Mouse (Mus musculus) layer of hippocampus, adult 2 months (tissue): ENCODE results near the gene Adamts17. TPM values are rescaled to one million over a fixed set of nuclear protein-coding genes. Genes with fewer than 3 reads are reported as not detected.
A peak's percentile ranks its signal among the peaks of the same experiment; 100 is the strongest.

Experiments
- DNase-seq, 2 experiments: peaks; one replicate each; pipeline ENCODE4 v3.0.0; 2022; ENCODE audit warnings: low spot score in 2 of 2
- H3K27ac ChIP-seq: fragments of 200-600 bp; 2 replicates; pipeline ENCODE4 v1.8.1; 2022
- H3K4me3 ChIP-seq: fragments of 200-600 bp; 2 replicates; pipeline ENCODE4 v1.8.1; 2022; ENCODE audit warnings: mild to moderate bottlenecking
- CTCF ChIP-seq: fragments of 200-600 bp; conservative IDR thresholded peaks from 2 replicates; pipeline ENCODE4 v1.8.1; 2022; ENCODE audit warnings: antibody characterized with exemption, mild to moderate bottlenecking, moderate library complexity
- long read RNA-seq, 2 experiments: library from polyadenylated mRNA; stranded (forward); transcript quantifications; one replicate each; pipeline ENCODE4 v2.0.0; 2021; ENCODE audit warnings: borderline mapping rate in 2 of 2
- total RNA-seq, 2 experiments: library from RNA; stranded (reverse); gene quantifications; 2 replicates each; pipeline ENCODE4 v1.2.3; 2021

Adamts17 gene
- total RNA-seq: 10 to 100 TPM; 27.3 to 32.7 TPM
- long read RNA-seq, experiment 1, partial matches to known transcripts: 2 of 5 reads
- long read RNA-seq, experiment 1, other reads (novel, unspliced or antisense): 3 of 5 reads
- long read RNA-seq, experiment 2, full-length matches to known transcripts: 3 of 9 reads
- long read RNA-seq, experiment 2, partial matches to known transcripts: 2 of 9 reads
- long read RNA-seq, experiment 2, other reads (novel, unspliced or antisense): 4 of 9 reads

GRCm38 (mm10) chr7:66839463-66840007, at the start of gene Adamts17:
TSS of gene Adamts17 (plus strand) at chr7:66839735.
- TF ChIP-seq CTCF: peak; percentile 93
- peak; percentile 90 to 97 for DNase-seq
- H3K4me3 ChIP-seq: peak within 1 kb of the TSS; percentile 87
- H3K27ac ChIP-seq: peak within 1 kb of the TSS; percentile 93

GRCm38 (mm10) chr7:66789860-66790748, 49.4 kb upstream of the Adamts17 start:
- Histone ChIP-seq H3K27ac (no peak overlapping the region), H3K4me3 (no peak overlapping the region)
- no peak for DNase-seq
- no peak for TF ChIP-seq CTCF

DNA sequence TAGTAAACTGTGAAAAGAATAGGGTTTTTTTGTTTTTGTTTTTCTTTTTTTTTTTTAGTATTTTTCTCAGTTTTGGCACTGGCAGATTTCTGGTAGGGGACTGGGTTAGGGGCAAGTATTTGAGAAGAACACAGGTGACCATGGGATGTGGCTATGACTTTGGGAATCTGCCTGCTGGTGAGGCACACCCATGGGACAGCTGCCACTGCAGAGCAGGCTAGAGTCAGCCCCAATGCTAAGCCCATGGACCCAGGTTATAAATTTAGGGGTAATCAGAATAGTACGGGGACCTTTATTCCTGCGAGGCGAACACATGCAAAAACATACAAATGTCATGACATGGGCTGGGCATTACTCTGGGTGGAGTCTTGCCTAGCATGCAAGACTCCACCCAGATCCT, 48.5 kb upstream of the Adamts17 start:
- no peak overlapping the region for H3K4me3 ChIP-seq
- no peak overlapping the region for H3K27ac ChIP-seq
- no peak for TF ChIP-seq CTCF
- no peak for DNase-seq

GRCm38 (mm10) chr7:66796909-66797308, 42.6 kb upstream of the Adamts17 start:
- Histone ChIP-seq H3K4me3 (no peak overlapping the region), H3K27ac (no peak overlapping the region)
- DNase-seq: no peak
- no peak for TF ChIP-seq CTCF

DNA sequence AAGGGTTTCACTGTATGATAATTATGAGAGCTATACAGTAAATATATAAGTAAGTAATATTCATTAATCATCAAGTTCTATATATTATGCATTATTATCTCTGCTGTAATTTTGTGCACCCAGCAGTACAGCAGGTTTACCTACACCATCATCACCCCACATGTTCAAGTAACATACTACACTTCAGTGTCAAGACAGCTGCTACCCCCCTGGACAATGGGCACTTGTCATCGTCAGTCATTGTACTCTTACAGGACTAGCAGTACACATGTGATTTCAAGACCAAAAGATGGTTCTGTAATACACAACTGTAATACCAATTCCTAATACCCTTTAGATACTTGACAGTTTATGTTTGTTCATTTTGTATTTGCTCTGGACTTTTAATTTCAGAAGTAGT, 42.2 kb upstream of the Adamts17 start:
- Histone ChIP-seq H3K27ac (no peak overlapping the region), H3K4me3 (no peak overlapping the region)
- no peak for DNase-seq
- no peak for TF ChIP-seq CTCF

- no peak for TF ChIP-seq CTCF
- no peak for DNase-seq
- H3K4me3 ChIP-seq: no peak overlapping the region
- no peak overlapping the region for H3K27ac ChIP-seq
Measured at GRCm38 (mm10) chr7:66798826-66799225, 40.7 kb upstream of the Adamts17 start.

DNA sequence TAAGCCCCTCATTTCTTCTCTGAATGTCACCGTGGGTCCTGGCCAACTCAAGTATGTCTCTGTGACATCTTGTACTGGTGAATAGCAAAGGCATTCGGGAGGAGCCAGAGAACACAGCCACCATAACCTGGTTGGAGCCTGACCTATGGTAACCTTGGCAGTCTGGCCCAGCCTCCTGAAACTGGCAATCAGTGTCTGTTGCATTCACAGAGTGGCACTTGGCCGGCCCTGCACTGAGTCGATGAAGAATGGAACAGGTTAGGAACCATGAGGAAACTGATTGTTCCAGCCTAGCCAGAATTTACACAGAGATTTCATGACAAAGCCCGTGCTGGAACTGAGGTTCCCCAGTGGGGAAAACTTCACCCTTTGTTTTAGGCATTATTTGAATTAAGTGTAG, 38.8 kb upstream of the Adamts17 start:
- no peak for DNase-seq
- no peak overlapping the region for H3K27ac ChIP-seq
- H3K4me3 ChIP-seq: no peak overlapping the region
- no peak for TF ChIP-seq CTCF

DNA sequence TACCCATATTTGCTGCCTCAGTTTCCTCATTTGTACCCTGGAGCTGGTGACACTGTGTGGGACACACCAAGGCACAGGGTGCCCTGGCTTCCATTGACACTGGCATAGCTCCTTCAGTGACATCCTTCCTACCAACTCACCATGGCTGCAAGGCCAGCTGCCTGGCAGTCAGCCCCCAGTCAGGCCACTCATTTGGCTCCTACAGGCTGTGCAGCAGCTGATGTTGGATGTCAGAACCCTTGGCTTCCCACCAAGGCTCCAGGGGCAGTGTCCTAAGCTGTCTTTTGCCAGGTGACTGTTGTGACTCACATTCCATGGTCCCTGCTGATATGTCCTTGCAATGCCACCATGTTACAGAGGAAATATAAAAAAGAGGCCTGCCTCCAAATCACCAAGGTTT, 37.8 kb upstream of the Adamts17 start:
- Histone ChIP-seq H3K4me3 (no peak overlapping the region), H3K27ac (no peak overlapping the region)
- DNase-seq: no peak
- no peak for TF ChIP-seq CTCF

DNA sequence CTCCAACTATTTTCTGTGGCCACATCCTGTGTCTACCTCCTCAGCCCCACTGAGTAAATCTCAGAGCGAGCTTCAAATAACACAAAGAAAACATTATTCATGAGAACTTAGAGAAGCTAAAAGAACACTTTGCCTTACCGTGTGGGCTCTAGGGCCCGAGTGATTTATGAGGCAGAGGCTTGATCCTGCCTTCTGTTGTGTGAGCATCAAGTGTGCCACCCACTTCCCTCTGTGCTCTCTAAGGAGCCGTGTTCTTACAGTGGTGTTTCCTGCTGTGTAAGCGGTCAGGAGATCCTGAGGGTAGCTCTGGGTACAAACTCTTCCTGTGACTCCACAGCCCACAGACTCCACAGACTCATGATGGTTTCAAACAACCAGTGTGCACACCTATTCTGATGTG, 35.7 kb upstream of the Adamts17 start:
- DNase-seq: no peak
- H3K27ac ChIP-seq: no peak overlapping the region
- no peak overlapping the region for H3K4me3 ChIP-seq
- no peak for TF ChIP-seq CTCF

DNA sequence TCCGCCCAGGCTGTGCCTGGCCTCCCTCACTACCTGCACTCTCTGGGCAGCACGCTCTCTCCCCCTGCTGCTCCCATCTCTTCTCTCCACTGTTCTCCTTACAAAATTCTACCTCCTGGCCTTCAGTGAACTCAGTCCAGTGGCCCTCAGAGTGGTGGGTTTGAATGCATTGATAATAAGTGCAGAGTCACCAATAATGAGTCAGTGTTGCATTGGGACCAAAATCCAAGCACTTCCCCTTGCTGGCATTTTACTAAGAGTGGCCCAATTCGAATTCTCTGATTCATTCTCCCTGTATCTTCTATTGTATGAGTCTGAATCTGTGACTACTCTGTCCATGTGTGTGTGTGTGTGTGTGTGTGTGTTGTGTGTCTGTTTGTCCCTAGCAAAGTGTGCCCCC, 32.7 kb upstream of the Adamts17 start:
- no peak for DNase-seq
- no peak for TF ChIP-seq CTCF
- Histone ChIP-seq H3K4me3 (no peak overlapping the region), H3K27ac (no peak overlapping the region)

- Histone ChIP-seq H3K27ac (no peak overlapping the region), H3K4me3 (no peak overlapping the region)
- TF ChIP-seq CTCF: no peak
- DNase-seq: no peak
Measured at GRCm38 (mm10) chr7:66810436-66810835, 29.1 kb upstream of the Adamts17 start.

DNA sequence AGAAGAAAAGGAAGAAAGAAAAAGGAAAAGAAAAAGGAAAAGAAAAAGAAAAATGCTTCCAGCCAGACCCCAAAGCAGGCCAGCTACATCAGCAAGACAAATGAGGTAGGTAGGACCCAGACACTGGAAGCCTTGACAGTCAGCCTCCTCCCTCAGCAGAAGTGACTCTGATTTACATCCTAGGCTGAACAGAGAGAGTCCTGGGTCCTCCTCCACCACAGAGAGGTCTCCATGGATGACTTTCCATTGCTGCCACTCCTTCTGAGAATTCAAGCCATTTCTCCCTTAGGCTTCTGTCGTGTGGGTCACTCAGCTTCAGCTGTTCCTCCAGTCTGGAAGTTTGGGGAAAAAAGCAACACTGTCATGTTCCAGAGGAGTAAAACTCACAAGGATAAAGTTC, 28.2 kb upstream of the Adamts17 start:
- Histone ChIP-seq H3K4me3 (no peak overlapping the region), H3K27ac (no peak overlapping the region)
- no peak for DNase-seq
- TF ChIP-seq CTCF: no peak

- H3K27ac ChIP-seq: no peak overlapping the region
- DNase-seq: no peak
- H3K4me3 ChIP-seq: no peak overlapping the region
- no peak for TF ChIP-seq CTCF
Measured at GRCm38 (mm10) chr7:66812289-66812688, 27.2 kb upstream of the Adamts17 start.
